Mouse (Mus musculus): ENCODE measurements at regions not wholly inside any gene's neighbourhood (a gene's known extent, or its start where the extent isn't known, plus 50 kb on each side); places are given as distances from the start of the nearest gene placed in this dataset.

DNA sequence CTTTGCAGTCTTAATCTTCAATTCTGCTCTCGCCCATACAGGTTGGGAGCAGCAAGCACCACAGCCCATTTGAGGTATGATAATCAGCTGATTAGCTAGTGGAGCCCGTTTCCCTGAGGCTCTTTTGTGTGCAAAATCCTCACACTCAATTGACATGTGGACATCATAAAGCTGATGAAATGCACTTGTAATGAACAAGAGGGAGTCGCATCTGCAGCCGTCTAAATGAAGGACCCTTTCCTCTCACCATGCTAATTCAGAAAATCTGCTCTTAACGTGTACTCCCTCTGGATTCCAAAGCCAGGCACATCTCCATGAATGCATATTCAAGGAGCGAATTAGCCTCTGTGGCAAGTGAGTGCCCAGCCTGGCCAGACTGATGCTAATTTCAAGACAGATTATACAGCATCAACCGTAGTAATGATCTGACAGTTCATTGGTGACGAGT is 219.0 kb upstream of the Atp5g3 start:
- no peak for ATAC-seq (ENCODE audit: insufficient number of reproducible peaks, low FRiP score)
- H3K36me3 ChIP-seq, result no peaks in the 10 kb centered on the region
- no peak overlapping the region for H3K27ac ChIP-seq (ENCODE audit: poor library complexity, severe bottlenecking)
- H3K4me1 ChIP-seq (replicated peaks), result peaks cover 17% of the 10 kb centered on the region
- H3K9ac ChIP-seq, result no peak overlapping the region
- peak overlapping the region; percentile 94 for H3K4me2 ChIP-seq
- H3K9me3 ChIP-seq (replicated peaks), result no peaks in the 10 kb centered on the region
- WGBS, result 24% methylated on average over 8 of the region's 8 CpGs
- H3K4me3 ChIP-seq, result peak overlapping the region; percentile 49
- H3K27me3 ChIP-seq (replicated peaks), result peaks cover 3% of the 10 kb centered on the region; the same call in 1 of the 2 replicates

DNA sequence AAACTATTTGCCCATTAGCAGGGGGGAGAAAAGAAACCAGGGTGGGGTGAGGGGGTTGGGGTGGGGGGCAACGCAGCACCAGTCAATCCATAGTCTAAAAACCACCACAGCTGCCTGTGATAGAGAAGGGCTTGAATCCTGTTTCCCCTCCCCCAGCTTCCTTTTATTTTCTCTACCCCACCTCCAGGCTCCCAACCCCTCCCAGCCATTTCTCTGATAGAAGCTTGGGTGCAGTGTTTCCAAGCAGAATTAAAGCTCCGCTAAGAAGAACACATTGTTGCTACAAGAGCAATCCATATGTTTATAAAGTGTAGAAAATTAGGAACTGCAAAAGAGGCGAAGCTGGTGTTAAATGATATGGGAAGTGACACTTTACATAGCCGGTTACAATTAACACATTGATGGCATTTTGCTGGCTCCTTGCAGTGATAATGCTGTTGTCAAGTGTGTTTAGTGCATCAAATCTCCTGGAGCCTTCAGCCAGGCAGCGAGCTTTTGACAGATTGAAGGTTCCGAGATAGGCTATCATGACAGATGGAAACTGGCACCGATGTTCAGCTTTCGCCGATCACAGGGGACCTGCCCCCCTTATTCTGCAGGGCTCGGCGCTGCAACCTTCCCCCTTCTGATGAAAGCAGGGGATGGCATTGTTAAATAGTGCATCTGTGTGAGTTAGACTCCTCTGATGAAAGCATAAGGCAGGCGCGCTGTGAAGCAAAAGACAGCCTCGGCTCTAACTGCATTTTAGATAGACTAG is 217.8 kb upstream of the Atp5g3 start:
- peak overlapping the region; percentile 94 for H3K4me2 ChIP-seq
- under 1% methylated on average over 14 of the region's 14 CpGs for WGBS
- H3K27me3 ChIP-seq (replicated peaks), result peaks cover 3% of the 10 kb centered on the region; the same call in 1 of the 2 replicates
- no peak for ATAC-seq (ENCODE audit: insufficient number of reproducible peaks, low FRiP score)
- peak overlapping the region; percentile 57; the same call in 1 of the 2 replicates for H3K9ac ChIP-seq
- no peaks in the 10 kb centered on the region for H3K36me3 ChIP-seq
- H3K4me3 ChIP-seq, result peak overlapping the region; percentile 49
- H3K27ac ChIP-seq (ENCODE audit: poor library complexity, severe bottlenecking), result no peak overlapping the region
- no peaks in the 10 kb centered on the region for H3K9me3 ChIP-seq (replicated peaks)
- peaks cover 20% of the 10 kb centered on the region for H3K4me1 ChIP-seq (replicated peaks)

- H3K9me3 ChIP-seq (replicated peaks), result no peaks in the 10 kb centered on the region
- no peak overlapping the region for H3K4me2 ChIP-seq
- no peak overlapping the region for H3K27ac ChIP-seq (ENCODE audit: poor library complexity, severe bottlenecking)
- no peak for ATAC-seq (ENCODE audit: insufficient number of reproducible peaks, low FRiP score)
- no peaks in the 10 kb centered on the region for H3K36me3 ChIP-seq
- H3K27me3 ChIP-seq (replicated peaks), result peaks cover 3% of the 10 kb centered on the region; the same call in 1 of the 2 replicates
- no peak overlapping the region for H3K9ac ChIP-seq
- 77% methylated on average over 4 of the region's 4 CpGs for WGBS
- H3K4me3 ChIP-seq, result no peak overlapping the region
- H3K4me1 ChIP-seq (replicated peaks), result peaks cover 20% of the 10 kb centered on the region
Measured at GRCm38 (mm10) chr2:74127136-74127535, 216.0 kb upstream of the Atp5g3 start.

DNA sequence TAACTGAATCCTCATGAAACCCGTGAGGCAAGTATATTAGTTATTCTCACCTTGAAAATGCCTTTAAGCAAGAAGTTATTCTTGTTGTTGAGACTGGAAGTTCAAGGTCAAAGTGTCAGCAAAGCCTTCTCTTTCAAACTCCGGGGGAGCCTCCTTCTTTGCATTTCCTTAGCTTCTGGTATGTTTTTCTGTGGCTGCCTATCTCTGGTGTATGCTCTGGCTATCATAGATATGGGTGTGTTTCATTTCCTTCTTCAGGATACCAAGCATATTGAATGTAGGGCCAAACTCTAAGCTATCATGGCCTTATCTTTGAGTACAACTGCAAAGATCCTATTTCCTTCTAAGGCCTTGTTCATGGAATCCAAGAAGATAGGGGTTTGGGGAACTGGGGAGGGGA is 213.1 kb upstream of the Atp5g3 start:
- no peak overlapping the region for H3K4me2 ChIP-seq
- ATAC-seq (ENCODE audit: insufficient number of reproducible peaks, low FRiP score), result no peak
- no peaks in the 10 kb centered on the region for H3K36me3 ChIP-seq
- WGBS, result 47% methylated on average over 2 of the region's 2 CpGs
- no peaks in the 10 kb centered on the region for H3K9me3 ChIP-seq (replicated peaks)
- no peak overlapping the region for H3K9ac ChIP-seq
- H3K4me3 ChIP-seq, result no peak overlapping the region
- H3K27me3 ChIP-seq (replicated peaks), result 0 out of 2 replicates have a peak, but pooled peaks cover 3% of the 10 kb centered on the region
- H3K27ac ChIP-seq (ENCODE audit: poor library complexity, severe bottlenecking), result no peak overlapping the region
- H3K4me1 ChIP-seq (replicated peaks), result peaks cover 10% of the 10 kb centered on the region

GRCm38 (mm10) chr2:74123360-74124074 is 212.4 kb upstream of the Atp5g3 start:
- WGBS, result 69% methylated on average over 6 of the region's 6 CpGs
- no peak for ATAC-seq (ENCODE audit: insufficient number of reproducible peaks, low FRiP score)
- H3K27me3 ChIP-seq (replicated peaks), result 0 out of 2 replicates have a peak, but pooled peaks cover 3% of the 10 kb centered on the region
- H3K27ac ChIP-seq (ENCODE audit: poor library complexity, severe bottlenecking), result no peak overlapping the region
- 0 out of 2 replicates have a peak, but pooled peaks cover 3% of the 10 kb centered on the region for H3K4me1 ChIP-seq (replicated peaks)
- no peaks in the 10 kb centered on the region for H3K9me3 ChIP-seq (replicated peaks)
- no peak overlapping the region for H3K4me3 ChIP-seq
- no peak overlapping the region for H3K9ac ChIP-seq
- H3K36me3 ChIP-seq, result no peaks in the 10 kb centered on the region
- H3K4me2 ChIP-seq, result no peak overlapping the region

DNA sequence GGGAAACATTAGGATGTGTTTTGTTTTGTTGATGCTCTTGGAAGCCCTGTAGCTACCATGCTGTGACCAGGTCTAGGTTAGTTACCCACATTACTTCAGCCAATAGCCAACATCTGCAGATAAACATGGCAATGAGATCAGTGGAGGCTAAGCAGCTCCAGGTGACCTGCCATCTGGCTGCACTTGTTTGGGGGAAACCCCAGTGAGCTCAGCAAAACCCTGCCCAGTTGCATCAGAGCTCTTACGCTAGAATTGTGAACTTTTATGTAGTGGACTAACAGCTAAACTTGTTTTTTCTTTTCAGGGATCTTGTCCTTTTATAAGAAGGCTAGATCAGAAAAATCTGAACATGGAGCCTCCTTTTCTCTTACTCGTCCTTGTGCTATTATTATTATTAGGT is 211.8 kb upstream of the Atp5g3 start:
- Histone ChIP-seq H3K27me3 (replicated peaks) (0 out of 2 replicates have a peak, but pooled peaks cover 3% of the 10 kb centered on the region), H3K9me3 (replicated peaks) (no peaks in the 10 kb centered on the region), H3K36me3 (no peaks in the 10 kb centered on the region), H3K9ac (no peak overlapping the region), H3K27ac (ENCODE audit: poor library complexity, severe bottlenecking) (no peak overlapping the region), H3K4me1 (replicated peaks) (0 out of 2 replicates have a peak, but pooled peaks cover 3% of the 10 kb centered on the region), H3K4me3 (no peak overlapping the region), H3K4me2 (no peak overlapping the region)
- 75% methylated on average over 2 of the region's 2 CpGs for WGBS
- no peak for ATAC-seq (ENCODE audit: insufficient number of reproducible peaks, low FRiP score)

- Histone ChIP-seq H3K27me3 (replicated peaks) (no peaks in the 10 kb centered on the region), H3K27ac (ENCODE audit: poor library complexity, severe bottlenecking) (no peak overlapping the region), H3K4me2 (no peak overlapping the region), H3K36me3 (no peaks in the 10 kb centered on the region), H3K9ac (no peak overlapping the region), H3K9me3 (replicated peaks) (no peaks in the 10 kb centered on the region), H3K4me3 (no peak overlapping the region), H3K4me1 (replicated peaks) (0 out of 2 replicates have a peak, but pooled peaks cover 3% of the 10 kb centered on the region)
- WGBS, result 54% methylated on average over 10 of the region's 10 CpGs
- ATAC-seq (ENCODE audit: insufficient number of reproducible peaks, low FRiP score), result no peak
Measured at GRCm38 (mm10) chr2:74120051-74120450, 208.9 kb upstream of the Atp5g3 start.

- Histone ChIP-seq H3K9me3 (replicated peaks) (no peaks in the 10 kb centered on the region), H3K4me1 (replicated peaks) (0 out of 2 replicates have a peak, but pooled peaks cover 2% of the 10 kb centered on the region), H3K9ac (no peak overlapping the region), H3K27ac (ENCODE audit: poor library complexity, severe bottlenecking) (no peak overlapping the region), H3K36me3 (no peaks in the 10 kb centered on the region), H3K4me2 (no peak overlapping the region), H3K4me3 (no peak overlapping the region), H3K27me3 (replicated peaks) (no peaks in the 10 kb centered on the region)
- 56% methylated on average over 17 of the region's 17 CpGs for WGBS
- no peak for ATAC-seq (ENCODE audit: insufficient number of reproducible peaks, low FRiP score)
Measured at GRCm38 (mm10) chr2:74119167-74119937, 208.2 kb upstream of the Atp5g3 start.

DNA sequence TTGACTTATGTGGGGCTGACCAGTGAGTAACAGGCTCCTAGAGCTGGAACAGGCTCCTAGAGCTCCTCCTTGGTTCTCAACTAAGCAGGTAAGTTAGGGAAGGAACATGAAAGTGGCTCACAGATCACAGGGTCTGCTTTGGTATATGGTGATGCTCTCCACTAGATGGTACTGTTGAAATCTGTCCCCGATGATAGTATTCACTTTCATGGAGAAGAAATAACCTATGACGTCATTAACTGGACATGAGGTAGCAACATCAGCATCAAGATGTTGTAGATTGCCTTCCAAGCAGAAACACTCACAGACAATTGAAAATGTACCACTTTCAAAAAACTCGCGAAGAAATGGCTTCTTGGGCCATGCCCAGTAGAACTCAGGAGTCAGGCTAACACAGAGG is 195.3 kb upstream of the Atp5g3 start:
- Histone ChIP-seq H3K9ac (no peak overlapping the region), H3K4me2 (no peak overlapping the region), H3K4me3 (no peak overlapping the region), H3K4me1 (replicated peaks) (no peaks in the 10 kb centered on the region), H3K9me3 (replicated peaks) (0 out of 2 replicates have a peak, but pooled peaks cover 5% of the 10 kb centered on the region), H3K27ac (ENCODE audit: poor library complexity, severe bottlenecking) (no peak overlapping the region), H3K27me3 (replicated peaks) (no peaks in the 10 kb centered on the region), H3K36me3 (no peaks in the 10 kb centered on the region)
- WGBS, result 72% methylated on average over 4 of the region's 4 CpGs
- ATAC-seq (ENCODE audit: insufficient number of reproducible peaks, low FRiP score), result no peak

- Histone ChIP-seq H3K4me1 (replicated peaks) (no peaks in the 10 kb centered on the region; the same call in 1 of the 2 replicates), H3K4me3 (no peak overlapping the region), H3K36me3 (no peaks in the 10 kb centered on the region), H3K9ac (no peak overlapping the region), H3K27ac (ENCODE audit: poor library complexity, severe bottlenecking) (no peak overlapping the region), H3K27me3 (replicated peaks) (no peaks in the 10 kb centered on the region), H3K4me2 (no peak overlapping the region), H3K9me3 (replicated peaks) (0 out of 2 replicates have a peak, but pooled peaks cover 5% of the 10 kb centered on the region)
- ATAC-seq (ENCODE audit: insufficient number of reproducible peaks, low FRiP score), result no peak
- whole genome bisulfite sequencing, result 76% methylated on average over 9 of the region's 9 CpGs
Measured at GRCm38 (mm10) chr2:74099671-74100372, 188.7 kb upstream of the Atp5g3 start.
